Mouse (Mus musculus) lung, adult 2 months (tissue): ENCODE data around the gene Utrn.

ENCODE experiments used
- CTCF ChIP-seq: fragments of 200-500 bp; IDR thresholded peaks from 2 replicates; pipeline ENCODE4 v1.5.1; 2011; ENCODE audit warnings: mild to moderate bottlenecking, low read length, control low read depth; ENCODE audit not compliant: insufficient read depth
- POLR2A ChIP-seq: fragments of 200-500 bp; IDR thresholded peaks from 2 replicates; pipeline ENCODE4 v1.6.1; 2011; ENCODE audit warnings: low read depth, mild to moderate bottlenecking, control low read depth, low read length, borderline replicate concordance; ENCODE audit errors: extremely low read depth

GRCm38 (mm10) chr10:12887792-12888191 lies 18.6 kb upstream of the Utrn start:
- no peak for TF ChIP-seq CTCF
- TF ChIP-seq POLR2A, result no peak
